Mouse (Mus musculus): ENCODE results near the gene Serpina6. TPM values are rescaled to one million over a fixed set of nuclear protein-coding genes. Genes with fewer than 3 reads are reported as not detected.

Gene Serpina6
- not detected in 2 replicates for polyA plus RNA-seq (2012; rRNA removed)

DNA sequence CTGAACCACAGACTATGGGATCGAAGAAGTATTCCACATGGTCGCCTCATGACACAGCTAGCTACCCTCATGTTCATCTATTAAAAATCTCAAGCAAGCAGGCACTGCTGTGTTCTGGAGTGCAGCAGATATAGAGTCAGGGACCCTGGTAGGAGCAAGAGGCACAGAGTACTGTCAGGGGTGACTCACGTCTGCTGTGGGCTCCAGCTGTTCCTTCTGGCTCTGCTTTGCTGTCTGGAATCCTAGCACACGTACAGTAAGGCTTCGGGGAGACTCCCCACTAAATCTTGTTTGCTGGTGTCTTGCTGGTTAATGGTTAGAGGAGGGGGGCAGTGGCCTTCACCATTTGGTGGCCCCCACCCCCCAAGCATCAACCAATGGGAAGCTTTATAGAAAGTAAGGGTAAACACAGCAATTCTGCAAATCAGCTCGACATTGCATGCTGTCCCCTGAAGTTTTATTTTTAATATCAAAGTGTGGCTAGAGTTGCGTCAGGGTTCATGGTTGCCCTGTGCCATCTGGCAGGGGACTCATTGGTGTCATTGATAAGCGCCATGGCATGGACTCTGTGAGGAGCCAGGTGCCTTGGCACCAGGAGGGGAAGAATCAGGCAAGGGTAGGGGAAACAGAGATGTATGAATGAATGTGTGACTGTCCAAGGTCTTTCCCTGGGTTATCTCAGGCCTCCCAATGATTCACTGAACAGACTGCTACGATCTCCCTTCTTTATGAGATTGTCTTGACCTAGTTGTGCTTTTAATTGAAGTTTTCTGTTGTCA, at the start of gene Serpina6:
Gene Serpina6, minus strand, starts transcription at position 365 of the 779 bp plus-strand sequence.

GRCm38 (mm10) chr12:103695429-103695828, 38.4 kb upstream of the Serpina6 start, which contains the start of gene Serpina1f:
Gene Serpina1f, minus strand, starts transcription at chr12:103695529.

GRCm38 (mm10) chr12:103676039-103676438, 19.0 kb upstream of the Serpina6 start, which contains the start of gene Serpina16:
Gene Serpina16, minus strand, starts transcription at chr12:103676139.

GRCm38 (mm10) chr12:103631203-103631612, 25.8 kb downstream of the Serpina6 start, which contains the start of gene Serpina10:
Gene Serpina10, minus strand, starts transcription at chr12:103631444.

Other genes starting within 250 kb of the Serpina6 start
- gene 9330161L09Rik, start 249.4 kb downstream of the Serpina6 start, polyA plus RNA-seq (2012; rRNA removed): 0.38 and 0.50 TPM in 2 replicates
- gene Ddx24, start 231.4 kb downstream of the Serpina6 start, polyA plus RNA-seq (2012; rRNA removed): 19.9 and 27.8 TPM in 2 replicates
- gene Ifi27, start 223.0 kb downstream of the Serpina6 start, polyA plus RNA-seq (2012; rRNA removed): 150 and 212 TPM in 2 replicates
- gene Ifi27l2a, start 213.5 kb downstream of the Serpina6 start, polyA plus RNA-seq (2012; rRNA removed): 288 and 311 TPM in 2 replicates
- gene Ifi27l2b, start 200.0 kb downstream of the Serpina6 start, polyA plus RNA-seq (2012; rRNA removed): 123 and 151 TPM in 2 replicates
- gene Ppp4r4, start 124.9 kb downstream of the Serpina6 start, polyA plus RNA-seq (2012; rRNA removed): 0.09 and 0.19 TPM in 2 replicates
- 0.07 and 0.13 TPM in 2 replicates for gene Serpina10, start 25.8 kb downstream of the Serpina6 start, polyA plus RNA-seq (2012; rRNA removed)
- gene Serpina16, start 18.9 kb upstream of the Serpina6 start, polyA plus RNA-seq (2012; rRNA removed): not detected in 2 replicates
- gene Serpina1f, start 38.3 kb upstream of the Serpina6 start, polyA plus RNA-seq (2012; rRNA removed): not detected in 2 replicates
- 0.23 TPM in 2 replicates for gene Serpina1d, start 116.4 kb upstream of the Serpina6 start, polyA plus RNA-seq (2012; rRNA removed)
- 0.48 and 0.62 TPM in 2 replicates for gene Serpina1b, start 173.2 kb upstream of the Serpina6 start, polyA plus RNA-seq (2012; rRNA removed)
- gene Serpina1a, start 206.3 kb upstream of the Serpina6 start, polyA plus RNA-seq (2012; rRNA removed): 0.31 TPM in 1 of 2 replicates, not detected in the other
- gene Serpina1c, start 247.7 kb upstream of the Serpina6 start, polyA plus RNA-seq (2012; rRNA removed): 0.21 and 0.30 TPM in 2 replicates